Mouse (Mus musculus): ENCODE data around the gene Csad.

DNA sequence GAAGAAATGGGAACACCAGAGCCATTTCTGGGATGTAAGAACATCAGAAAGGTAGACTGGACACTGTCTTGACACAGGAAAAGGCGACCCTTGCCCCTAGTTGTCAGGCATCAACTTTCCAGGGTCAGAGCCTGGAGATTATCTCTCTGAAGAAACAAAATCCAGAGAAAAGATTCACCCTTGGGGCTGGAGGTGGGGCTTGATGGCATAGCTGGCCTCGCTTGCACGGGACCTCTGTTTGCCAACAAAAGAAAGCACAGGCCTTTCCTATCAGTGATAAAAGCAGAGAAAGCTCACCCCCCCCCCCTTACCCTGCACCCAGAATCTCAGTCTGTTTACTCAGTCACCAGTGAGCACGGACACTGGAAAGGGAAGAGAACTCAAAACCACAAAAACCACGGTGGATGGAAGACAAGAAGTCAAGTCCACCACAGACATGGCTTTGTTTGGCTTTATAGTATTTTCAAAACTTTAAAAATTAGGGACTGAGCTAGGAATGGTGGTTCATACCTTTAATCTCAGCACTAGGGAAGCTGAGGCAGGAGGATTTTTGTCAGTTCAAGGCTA lies 11.6 kb downstream of the Csad start:
- TF ChIP-seq CTCF (IDR thresholded peaks at IDR 0.05; ENCODE audit: borderline replicate concordance, insufficient read depth, low read length) = no peak
- no peak for TF ChIP-seq POLR2A (IDR thresholded peaks at IDR 0.05; ENCODE audit: low read depth, low read length)
